Comparison of ENCODE assay signal across 17 mouse cellular contexts in the genomic region with DNA sequence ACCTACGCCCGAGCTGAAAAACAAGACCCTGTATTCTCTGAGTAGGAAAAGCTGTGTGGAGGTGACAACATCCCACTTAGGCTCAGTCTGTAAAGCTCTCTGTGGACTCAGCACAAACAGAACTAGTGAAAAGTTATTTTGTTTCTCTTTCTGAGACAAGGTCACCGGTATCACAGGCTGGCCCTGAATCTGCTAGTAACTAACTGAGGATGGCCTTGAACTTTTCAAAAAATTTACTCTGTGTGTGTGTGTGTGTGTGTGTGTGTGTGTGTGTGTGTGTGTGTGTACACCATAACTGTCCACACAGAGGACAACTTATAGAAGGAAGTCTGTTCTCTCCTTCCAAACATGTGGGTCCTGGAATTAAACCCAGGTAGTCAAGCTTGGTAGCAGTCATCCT.
"Had no signal": no experiment of that assay in that cellular context is flagged by ENCODE, and none has a peak within 500 bp of the region (broad histone marks: within the 10 kb centered on the region; RNA-seq: fewer than 3 reads in every experiment).

No protein-coding gene starts in this region.

- H3K27me3 ChIP-seq: limb, embryonic 15.5 days; midbrain, embryonic 12.5 days; midbrain, embryonic 15.5 days; neural tube, embryonic 12.5 days; neural tube, embryonic 15.5 days had no signal

- H3K27ac ChIP-seq: layer of hippocampus, adult 2 months; limb, embryonic 15.5 days; liver, embryonic 14.5 days; macrophage; midbrain, embryonic 12.5 days; midbrain, embryonic 15.5 days; neural tube, embryonic 12.5 days; neural tube, embryonic 15.5 days had no signal

- H3K4me3 ChIP-seq: layer of hippocampus, adult 2 months; limb, embryonic 15.5 days; midbrain, embryonic 12.5 days; midbrain, embryonic 15.5 days; neural tube, embryonic 12.5 days; neural tube, embryonic 15.5 days had no signal

- H3K4me2 ChIP-seq: limb, embryonic 15.5 days; liver, embryonic 11.5 days; lung, embryonic 14.5 days; midbrain, embryonic 12.5 days; midbrain, embryonic 15.5 days; neural tube, embryonic 12.5 days; neural tube, embryonic 15.5 days had no signal

- H3K9ac ChIP-seq: limb, embryonic 15.5 days; liver, embryonic 14.5 days; liver, postnatal 0 days; lung, embryonic 14.5 days; midbrain, embryonic 12.5 days; midbrain, embryonic 15.5 days; neural tube, embryonic 12.5 days; neural tube, embryonic 15.5 days had no signal

- H3K4me1 ChIP-seq: limb, embryonic 15.5 days; midbrain, embryonic 12.5 days; midbrain, embryonic 15.5 days; neural tube, embryonic 12.5 days had no signal

- H3K9me3 ChIP-seq: limb, embryonic 15.5 days; midbrain, embryonic 12.5 days; midbrain, embryonic 15.5 days; neural tube, embryonic 12.5 days; neural tube, embryonic 15.5 days had no signal

- ATAC-seq: liver, postnatal 0 days; lung, postnatal 0 days; midbrain, embryonic 15.5 days had no signal

- DNase-seq: kidney, adult 11 months; kidney, adult 8-10 months; kidney, postnatal 25 days; layer of hippocampus, adult 9-11 months; liver, postnatal 0 days; lung, embryonic 14.5 days; thymus, postnatal 25 days had no signal
